Mouse (Mus musculus) thymus, adult 2 months (tissue): ENCODE measurements around the gene Mical1. TPM values are rescaled to one million over a fixed set of nuclear protein-coding genes. Genes with fewer than 3 reads are reported as not detected.

Experiments used
- DNase-seq: peaks from one replicate; pipeline ENCODE4 v3.0.0; 2021
- H3K27ac ChIP-seq: fragments of 200-500 bp; 2 replicates; pipeline ENCODE4 v1.5.1; 2012; ENCODE audit warnings: low read length, control low read depth; ENCODE audit not compliant: control insufficient read depth, insufficient read depth
- H3K27me3 ChIP-seq: fragments of 200-500 bp; 2 replicates; pipeline ENCODE4 v1.6.1; 2012; ENCODE audit warnings: mild to moderate bottlenecking, low read length, moderate library complexity, mixed read lengths; ENCODE audit not compliant: control insufficient read depth, insufficient read depth
- H3K36me3 ChIP-seq: fragments of 200-500 bp; 2 replicates; pipeline ENCODE4 v1.6.1; 2012; ENCODE audit warnings: mild to moderate bottlenecking, low read length, moderate library complexity; ENCODE audit not compliant: control insufficient read depth, insufficient read depth
- H3K4me1 ChIP-seq: fragments of 200-500 bp; replicated peaks from 2 replicates; pipeline ENCODE4 v1.6.1; 2012; ENCODE audit warnings: low read length; ENCODE audit not compliant: control insufficient read depth, insufficient read depth
- H3K4me3 ChIP-seq: fragments of 200-500 bp; 2 replicates; pipeline ENCODE4 v1.5.1; 2012; ENCODE audit warnings: mild to moderate bottlenecking, low read length, control low read depth, moderate library complexity; ENCODE audit not compliant: control insufficient read depth, insufficient read depth
- CTCF ChIP-seq: fragments of 200-500 bp; IDR thresholded peaks from 2 replicates; pipeline ENCODE4 v1.5.1; 2012; ENCODE audit warnings: mild to moderate bottlenecking, control low read depth, low read length, moderate library complexity, borderline replicate concordance; ENCODE audit not compliant: control insufficient read depth, poor library complexity, insufficient read depth; ENCODE audit errors: extremely low read depth
- POLR2A ChIP-seq: fragments of 200-500 bp; IDR thresholded peaks from 2 replicates; pipeline ENCODE4 v1.6.1; 2012; ENCODE audit warnings: mild to moderate bottlenecking, low read length, control low read depth, moderate library complexity; ENCODE audit not compliant: control insufficient read depth, poor library complexity, insufficient read depth; ENCODE audit errors: extremely low read depth
- WGBS: fragments of 180-500 bp; shearing (Covaris S2); methylation state at CpG from one replicate; pipeline ENCODE4 v1.1.7; 2018; 5-methylcytosine and 5-hydroxymethylcytosine counted together
- polyA plus RNA-seq: library from polyadenylated mRNA; depleted of rRNA; stranded (reverse); fragments of >200 nt; gene quantifications from 2 replicates; pipeline ENCODE4 v1.2.3, GENCODE M21; 2012

Gene Mical1
- polyA plus RNA-seq, 1 experiment = 249 TPM

- DNase-seq = no peak
- Histone ChIP-seq H3K4me3 (no peak overlapping the region), H3K36me3 (peaks cover 77% of the 10 kb centered on the region), H3K4me1 (peaks cover 18% of the 10 kb centered on the region), H3K27ac (no peak overlapping the region), H3K27me3 (no peaks in the 10 kb centered on the region)
- TF ChIP-seq CTCF (no peak), POLR2A (no peak)
- WGBS = 96% methylated on average over 7 of the region's 7 CpGs
Measured at GRCm38 (mm10) chr10:41482446-41482845, 6.3 kb downstream of the Mical1 start.

- Histone ChIP-seq H3K4me3 (no peak overlapping the region), H3K27me3 (no peaks in the 10 kb centered on the region), H3K27ac (no peak overlapping the region), H3K4me1 (peaks cover 21% of the 10 kb centered on the region), H3K36me3 (peaks cover 65% of the 10 kb centered on the region)
- no peak for TF ChIP-seq CTCF
- no peak for TF ChIP-seq POLR2A
- no peak for DNase-seq
- 98% methylated on average over 16 of the region's 16 CpGs for WGBS
Measured at GRCm38 (mm10) chr10:41485778-41486177, 9.7 kb downstream of the Mical1 start.

- Histone ChIP-seq H3K27ac (no peak overlapping the region), H3K4me3 (no peak overlapping the region), H3K36me3 (peaks cover 61% of the 10 kb centered on the region), H3K4me1 (peaks cover 24% of the 10 kb centered on the region), H3K27me3 (no peaks in the 10 kb centered on the region)
- DNase-seq = no peak
- WGBS = 96% methylated on average over 14 of the region's 14 CpGs
- TF ChIP-seq CTCF (no peak), POLR2A (no peak)
Measured at GRCm38 (mm10) chr10:41486506-41487170, 10.5 kb downstream of the Mical1 start.

GRCm38 (mm10) chr10:41488877-41489276 is 12.8 kb downstream of the Mical1 start:
- Histone ChIP-seq H3K27ac (no peak overlapping the region; the same call in 1 of the 2 replicates), H3K27me3 (no peaks in the 10 kb centered on the region), H3K4me3 (peak overlapping the region; percentile 84), H3K36me3 (peaks cover 40% of the 10 kb centered on the region), H3K4me1 (peaks cover 24% of the 10 kb centered on the region)
- 30% methylated on average over 7 of the region's 7 CpGs for whole genome bisulfite sequencing
- DNase-seq = no peak
- no peak for TF ChIP-seq POLR2A
- no peak for TF ChIP-seq CTCF

- Histone ChIP-seq H3K36me3 (peaks cover 36% of the 10 kb centered on the region), H3K4me1 (peaks cover 24% of the 10 kb centered on the region), H3K27me3 (no peaks in the 10 kb centered on the region), H3K27ac (no peak overlapping the region; the same call in 1 of the 2 replicates), H3K4me3 (peak overlapping the region; percentile 84)
- DNase-seq = no peak
- 70% methylated on average over 8 of the region's 8 CpGs for WGBS
- no peak for TF ChIP-seq CTCF
- TF ChIP-seq POLR2A = no peak
Measured at GRCm38 (mm10) chr10:41489294-41489693, 13.2 kb downstream of the Mical1 start.

- WGBS = under 1% methylated on average over 50 of the region's 50 CpGs
- H3K4me1 ChIP-seq = peaks cover 24% of the 10 kb centered on the region
- peaks cover 30% of the 10 kb centered on the region for H3K36me3 ChIP-seq
- TF ChIP-seq CTCF = no peak
- TF ChIP-seq POLR2A = peak; percentile 29; the same call in 1 of the 2 replicates
- H3K27me3 ChIP-seq = no peaks in the 10 kb centered on the region
- H3K27ac ChIP-seq = no peak within 1 kb of the TSS; the same call in 1 of the 2 replicates
- peak within 1 kb of the TSS; percentile 84 for H3K4me3 ChIP-seq
- DNase-seq = peak; percentile 95
Measured at GRCm38 (mm10) chr10:41489708-41490517, 13.8 kb downstream of the Mical1 start, which contains the start of the genes Smpd2 and Ppil6. Gene Smpd2 (minus strand): TSS chr10:41490369. Gene Ppil6 (plus strand): TSS chr10:41490439.

GRCm38 (mm10) chr10:41490518-41490873 is 14.4 kb downstream of the Mical1 start:
- under 1% methylated on average over 29 of the region's 29 CpGs for WGBS
- H3K36me3 ChIP-seq = peaks cover 24% of the 10 kb centered on the region
- H3K4me1 ChIP-seq = peaks cover 24% of the 10 kb centered on the region
- peak overlapping the region; percentile 84 for H3K4me3 ChIP-seq
- no peaks in the 10 kb centered on the region for H3K27me3 ChIP-seq
- TF ChIP-seq POLR2A = 0 out of 2 replicates have a peak, but pooled peaks have one; percentile 3
- no peak for TF ChIP-seq CTCF
- no peak overlapping the region for H3K27ac ChIP-seq
- no peak for DNase-seq
